Mouse (Mus musculus): ENCODE results near the gene Pp2d1.

Gene Pp2d1

DNA sequence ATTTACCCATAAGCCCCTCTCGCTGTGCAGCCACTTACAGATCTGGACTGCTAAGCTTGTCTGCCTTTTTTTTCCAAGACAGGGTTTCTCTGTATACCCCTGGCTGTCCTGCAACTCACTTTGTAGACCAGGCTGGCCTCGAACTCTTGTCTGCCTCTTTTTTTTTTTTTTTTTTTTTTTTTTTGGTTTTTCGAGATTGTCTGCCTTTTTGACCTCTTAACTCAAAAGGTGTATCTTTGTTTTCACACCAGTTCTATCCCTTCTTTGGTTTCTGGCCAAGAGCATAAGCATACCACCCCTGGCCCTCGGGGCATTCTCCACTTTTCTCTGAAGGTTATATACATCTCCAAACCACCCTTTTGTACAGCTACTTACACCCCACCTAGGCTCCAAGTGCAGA, 25.6 kb upstream of the Pp2d1 start:
- no peak for DNase-seq

DNA sequence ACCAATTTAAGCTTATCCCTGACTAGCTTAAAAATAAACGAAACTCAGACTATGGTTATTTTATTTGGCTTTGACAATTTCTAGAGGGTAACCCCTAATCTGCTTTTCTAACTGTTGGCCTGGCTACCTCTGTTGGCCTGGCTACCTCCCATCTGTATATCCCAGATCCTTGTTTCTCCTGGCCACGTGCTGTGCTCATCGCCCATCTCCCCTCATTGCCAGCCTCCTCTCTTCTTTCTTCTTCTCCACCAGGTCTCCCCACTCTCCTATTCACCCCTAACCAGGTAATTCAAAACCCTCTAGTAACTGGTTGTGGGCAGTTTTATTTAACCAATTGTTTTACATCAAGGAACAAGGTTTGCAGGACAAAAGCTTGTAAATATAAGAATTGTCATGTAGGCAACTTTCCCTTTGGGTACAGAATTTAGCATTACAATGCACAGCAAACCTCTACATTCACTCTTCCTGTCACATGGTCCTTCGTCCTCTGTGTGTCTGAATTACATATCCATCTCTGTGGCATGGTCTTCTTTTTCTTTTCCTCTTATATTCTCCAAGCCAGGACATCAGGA, 22.3 kb upstream of the Pp2d1 start:
- DNase-seq, result no peak

DNA sequence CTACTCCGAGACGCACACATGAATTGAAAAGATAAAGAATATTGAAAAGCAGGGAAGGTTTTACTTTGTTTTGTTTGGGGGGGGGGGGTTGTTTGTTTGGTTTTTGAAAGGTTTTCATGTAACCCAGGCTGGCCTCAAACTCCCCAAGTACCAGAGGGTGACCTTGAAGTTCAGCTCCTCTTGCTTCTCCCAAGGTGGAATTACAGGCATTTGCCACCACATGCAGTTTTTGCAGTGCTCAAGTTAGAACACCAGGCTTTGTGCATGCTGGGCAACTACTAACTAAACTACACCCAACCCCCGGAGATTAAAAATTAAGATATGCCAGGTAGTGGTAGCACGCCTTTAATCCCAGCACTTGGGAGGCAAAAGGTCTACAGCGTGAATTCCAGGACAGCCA, 20.4 kb upstream of the Pp2d1 start:
- no peak for DNase-seq

DNA sequence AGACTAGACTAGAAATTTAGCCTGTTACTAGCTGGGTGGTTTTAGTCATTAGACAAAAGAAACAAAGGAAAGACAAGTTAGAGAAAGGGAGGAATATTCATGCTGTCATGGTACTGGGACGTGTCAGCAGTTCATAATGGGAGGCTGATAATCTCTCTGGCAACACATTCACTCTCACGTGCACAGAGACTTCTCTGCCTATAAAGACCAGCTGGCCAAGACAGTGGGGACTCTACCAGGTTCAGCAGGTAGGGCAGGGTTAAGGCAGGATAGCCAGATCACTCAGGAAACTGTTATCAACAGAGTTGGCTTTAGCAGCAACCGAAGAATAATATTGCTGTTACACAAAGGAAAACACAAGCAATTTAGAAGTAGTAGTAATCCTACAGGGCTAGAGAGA, 18.2 kb upstream of the Pp2d1 start:
- DNase-seq, result no peak

DNA sequence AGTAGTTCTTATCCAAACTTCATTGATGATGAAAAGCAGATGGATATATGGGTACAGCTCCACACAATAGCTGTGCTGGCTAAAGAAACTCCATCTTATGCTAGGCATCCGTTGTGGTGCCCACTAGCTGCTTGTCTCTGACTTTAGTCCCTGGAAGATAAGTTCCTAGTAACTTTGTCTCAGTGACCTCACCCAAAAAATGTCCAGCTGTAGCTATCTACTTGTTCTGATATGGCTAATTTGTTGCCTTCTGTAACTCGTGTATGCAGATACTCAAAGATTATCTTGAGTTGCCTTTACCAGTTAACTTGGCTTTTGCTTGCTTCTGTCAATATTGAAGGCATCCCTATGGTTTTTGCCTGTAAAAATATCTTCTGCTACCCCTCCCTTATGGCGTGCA, 15.6 kb upstream of the Pp2d1 start:
- peak; percentile 32 for DNase-seq

DNA sequence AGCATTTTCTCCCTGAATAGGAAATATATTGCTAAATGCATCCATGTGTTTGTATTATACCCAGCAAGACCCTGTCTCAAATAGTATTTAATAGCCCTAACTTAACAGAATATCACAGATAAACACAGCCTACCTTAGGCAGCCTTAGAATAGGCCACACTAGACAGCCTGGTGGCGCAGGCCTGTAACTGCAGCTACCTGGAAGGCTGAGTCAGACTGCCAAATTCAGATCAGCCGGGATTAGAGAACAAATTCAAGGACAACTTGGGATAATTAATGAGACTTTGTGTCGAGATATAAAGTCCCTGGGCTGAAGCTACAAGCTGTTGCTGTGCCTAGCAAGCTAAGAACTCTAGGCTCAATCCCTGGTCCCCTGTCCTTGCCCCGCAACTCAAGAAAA, 14.8 kb upstream of the Pp2d1 start:
- DNase-seq, result peak; percentile 70

DNA sequence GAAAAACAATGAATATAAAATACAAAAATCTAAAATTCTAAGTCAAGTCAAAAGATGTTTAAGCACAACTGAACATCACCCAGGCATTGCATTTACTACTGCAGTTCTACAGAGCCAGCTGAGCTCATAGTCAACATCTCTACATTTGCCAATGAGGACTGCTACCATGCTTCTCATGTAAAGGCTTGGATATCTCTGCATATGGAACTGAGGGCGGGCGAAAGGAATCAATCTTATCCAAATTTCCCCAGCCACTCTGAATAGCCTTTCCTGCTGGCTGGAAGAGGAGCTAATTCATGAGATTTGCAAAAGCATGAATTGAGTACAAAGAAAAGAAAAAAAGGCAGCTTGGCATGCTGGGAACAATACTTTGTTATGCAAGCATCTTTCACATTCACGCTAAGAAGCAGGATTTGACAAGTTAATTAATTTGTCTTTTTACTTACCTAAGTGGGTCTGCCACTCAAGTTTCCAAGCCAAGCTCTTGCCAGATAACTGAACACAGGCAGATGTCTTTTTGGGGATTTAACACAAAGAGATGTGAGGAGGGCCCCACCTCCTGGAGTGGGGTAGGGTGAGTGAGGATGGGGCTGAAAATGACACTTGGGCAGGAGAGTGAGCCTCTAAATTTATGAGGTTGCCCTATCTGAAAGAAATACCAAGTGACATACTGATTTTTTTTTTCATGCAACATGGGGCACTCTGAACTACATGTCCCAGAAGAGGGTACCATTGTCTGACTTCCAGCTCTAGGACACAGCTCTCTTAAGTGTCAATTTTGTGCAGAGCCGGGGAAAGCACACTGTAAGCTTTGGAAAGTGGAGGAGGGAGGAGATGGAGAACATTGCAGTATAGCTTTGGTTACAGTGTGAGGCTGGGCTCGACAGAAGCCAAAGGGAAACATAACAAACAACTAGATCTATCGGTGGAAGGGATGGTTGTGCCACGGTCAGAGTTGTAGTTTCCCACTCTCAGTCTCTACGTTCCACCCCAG, 12.4 kb upstream of the Pp2d1 start:
- DNase-seq, result no peak

DNA sequence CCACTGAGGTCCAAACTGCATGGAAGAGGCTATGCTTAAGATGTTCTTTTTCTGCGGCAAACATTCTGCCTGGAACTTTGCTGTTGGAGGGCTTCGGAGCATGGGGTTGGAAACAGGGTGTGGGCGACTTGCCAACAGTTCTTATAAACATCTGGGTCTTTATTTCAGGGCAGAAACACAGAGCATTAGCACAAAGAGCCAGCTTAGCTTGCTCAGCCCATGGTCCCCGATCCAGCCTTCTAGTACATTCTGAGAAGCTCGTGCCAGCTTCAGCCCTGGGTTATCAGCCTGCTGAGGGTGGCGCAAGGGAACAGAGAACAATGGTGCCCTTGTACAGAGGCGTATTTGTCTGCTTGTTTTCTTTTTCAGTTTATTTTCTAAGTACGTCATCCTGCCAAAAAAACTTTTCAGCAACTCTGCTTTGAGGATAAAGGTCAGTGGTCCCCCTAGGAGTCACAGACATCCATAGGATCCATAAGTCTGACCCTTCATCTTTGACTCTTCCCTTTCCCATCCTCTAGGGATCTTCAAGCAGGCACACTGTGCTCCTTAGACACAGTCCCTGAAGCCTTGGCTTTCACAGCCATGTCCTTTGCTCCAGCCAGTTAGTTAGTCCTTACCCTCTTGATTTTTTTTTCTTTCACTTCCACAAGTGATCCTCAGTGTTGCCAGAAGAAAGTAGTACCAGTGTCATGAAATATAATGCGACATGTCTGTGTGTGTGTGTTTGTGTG, 4.5 kb upstream of the Pp2d1 start:
- peak; percentile 7 for DNase-seq

DNA sequence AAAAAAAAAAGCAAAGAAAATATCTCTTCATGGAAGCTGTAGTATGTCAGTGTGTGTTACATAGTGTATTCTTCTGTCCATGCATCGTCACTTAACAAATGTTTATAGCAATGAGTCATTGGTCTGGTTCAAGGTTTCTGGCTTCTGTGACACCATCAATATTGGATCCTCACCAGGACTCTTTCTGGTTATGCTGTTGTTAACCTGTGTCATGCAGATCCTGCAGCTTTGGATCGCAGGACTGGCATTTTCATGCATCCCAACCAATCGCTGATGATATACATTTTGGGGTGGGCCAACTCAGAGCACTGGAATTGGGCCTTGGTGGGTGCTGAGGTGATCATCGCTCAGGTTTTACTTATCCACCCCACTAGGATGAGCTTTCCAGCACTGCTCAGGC, 3.3 kb upstream of the Pp2d1 start:
- no peak for DNase-seq

DNA sequence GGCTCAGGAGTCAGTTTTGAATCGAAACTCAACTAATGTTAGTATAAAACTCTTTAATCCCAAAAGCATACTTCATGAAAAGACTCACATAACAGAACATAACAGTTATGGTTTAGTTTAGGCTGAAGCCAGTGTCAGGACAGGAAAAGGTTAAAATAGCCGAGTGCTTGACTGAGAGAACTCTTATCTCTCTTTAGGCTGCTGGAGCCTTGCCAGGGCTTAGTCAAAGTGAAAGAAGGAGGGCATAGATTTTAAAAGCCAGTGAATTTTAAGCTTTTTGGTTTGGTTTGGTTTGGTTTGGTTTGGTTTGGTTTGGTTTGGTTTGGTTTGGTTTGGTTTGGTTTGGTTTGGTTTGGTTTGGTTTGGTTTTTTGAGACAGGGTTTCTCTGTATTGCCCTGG, 6.8 kb downstream of the Pp2d1 start:
- peak; percentile 46 for DNase-seq

DNA sequence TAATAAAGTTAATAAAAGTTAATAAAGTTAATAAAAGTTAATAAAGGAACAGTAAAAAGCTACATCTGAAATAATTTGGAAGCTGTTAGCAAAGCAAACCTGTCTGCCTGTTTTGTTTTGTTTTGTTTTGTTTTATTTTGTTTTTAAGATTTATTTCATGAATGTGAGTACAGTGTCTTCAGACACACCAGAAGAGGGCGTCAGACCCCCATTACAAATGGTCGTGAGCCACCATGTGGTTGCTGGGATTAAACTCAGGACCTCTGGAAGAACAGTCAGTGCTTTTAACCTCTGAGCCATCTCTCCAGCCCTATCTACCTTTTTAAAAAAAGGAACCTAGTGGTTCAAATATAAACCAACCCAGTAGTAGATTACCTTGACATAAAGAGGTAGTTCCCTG, 8.1 kb downstream of the Pp2d1 start:
- DNase-seq, result peak; percentile 19

DNA sequence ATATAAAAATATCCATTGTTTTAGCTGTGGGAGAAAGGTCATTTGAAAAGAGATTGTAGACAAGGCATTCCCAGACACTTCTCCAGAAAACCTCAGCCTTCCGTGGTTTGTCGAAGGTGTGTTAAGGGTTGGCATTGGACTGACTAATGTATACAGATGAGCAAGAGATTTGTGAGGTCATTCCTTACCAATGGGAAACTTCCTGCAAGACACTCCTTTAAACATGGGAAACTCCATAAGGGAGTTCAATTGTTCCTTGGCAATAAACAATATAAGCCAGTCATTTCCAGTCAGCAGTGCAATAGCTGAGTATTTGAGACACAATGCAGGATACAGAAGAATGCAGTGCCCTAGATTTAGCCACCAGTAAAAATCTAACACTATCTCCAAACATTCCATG, 11.2 kb downstream of the Pp2d1 start:
- no peak for DNase-seq

DNA sequence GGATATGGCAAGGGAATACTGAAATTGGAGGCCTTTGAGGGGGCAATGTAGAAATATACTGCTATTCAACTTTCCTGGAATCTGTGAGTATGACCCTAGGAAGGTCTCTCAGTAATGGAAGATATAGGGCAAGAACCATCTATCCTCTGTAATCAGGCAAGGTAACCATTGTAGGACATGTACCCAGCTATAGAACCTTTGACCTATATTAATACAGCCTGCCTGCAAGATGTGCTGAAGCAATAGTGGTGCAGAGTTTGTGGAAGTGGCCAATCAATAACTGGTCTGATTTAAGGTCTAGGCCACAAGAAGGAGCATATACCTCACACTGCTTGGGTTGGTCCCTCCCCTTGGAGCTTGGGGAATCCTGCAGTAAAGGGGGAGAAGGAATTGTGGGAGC, 18.7 kb downstream of the Pp2d1 start:
- no peak for DNase-seq

DNA sequence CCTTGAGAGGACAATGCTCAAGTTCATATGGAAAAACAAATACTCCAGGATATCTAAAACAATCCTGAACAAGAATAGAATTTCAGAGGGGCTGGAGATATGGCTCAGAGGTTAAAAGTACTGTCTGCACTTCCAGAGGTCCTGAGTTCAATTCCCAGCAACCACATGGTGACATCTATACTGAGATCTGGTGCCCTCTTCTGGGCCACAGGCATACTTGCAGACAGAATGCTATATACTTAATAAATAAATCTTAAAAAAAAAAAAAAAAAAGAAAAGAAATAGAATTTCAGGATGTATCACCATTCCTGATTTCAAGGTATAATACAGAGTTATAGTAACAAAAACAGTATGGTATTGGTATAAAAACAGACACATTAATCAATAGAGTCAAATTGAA, 19.9 kb downstream of the Pp2d1 start:
- no peak for DNase-seq

DNA sequence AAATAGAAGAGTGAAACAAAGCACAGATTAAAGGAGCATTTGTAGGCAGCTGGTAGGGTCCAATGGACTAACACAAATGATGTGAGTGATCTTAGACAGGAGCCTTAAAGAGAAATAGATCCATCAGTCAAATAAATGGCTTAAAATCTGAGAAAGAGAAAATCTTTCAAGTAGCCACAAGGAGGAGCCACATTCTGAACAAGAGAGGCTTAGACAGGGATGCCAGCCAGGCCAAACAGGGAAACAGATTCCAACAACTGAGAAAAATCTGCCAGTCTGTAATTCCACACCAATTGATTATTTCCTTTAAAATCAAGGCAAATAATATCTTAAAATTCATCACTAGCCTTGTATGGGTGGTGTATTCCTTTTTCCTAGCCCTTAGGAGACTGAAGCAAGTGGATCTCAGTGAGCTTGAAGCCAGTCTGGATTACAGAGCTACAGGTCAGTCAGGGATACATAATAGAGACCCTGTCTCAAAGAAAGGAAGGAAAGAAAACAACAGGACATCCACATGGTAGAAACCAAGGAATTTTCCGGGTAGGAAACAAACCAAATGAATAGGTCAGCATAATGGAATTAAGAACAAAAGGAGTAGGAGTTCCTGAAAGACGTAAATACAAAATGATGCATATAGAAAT, 26.8 kb downstream of the Pp2d1 start:
- no peak for DNase-seq

DNA sequence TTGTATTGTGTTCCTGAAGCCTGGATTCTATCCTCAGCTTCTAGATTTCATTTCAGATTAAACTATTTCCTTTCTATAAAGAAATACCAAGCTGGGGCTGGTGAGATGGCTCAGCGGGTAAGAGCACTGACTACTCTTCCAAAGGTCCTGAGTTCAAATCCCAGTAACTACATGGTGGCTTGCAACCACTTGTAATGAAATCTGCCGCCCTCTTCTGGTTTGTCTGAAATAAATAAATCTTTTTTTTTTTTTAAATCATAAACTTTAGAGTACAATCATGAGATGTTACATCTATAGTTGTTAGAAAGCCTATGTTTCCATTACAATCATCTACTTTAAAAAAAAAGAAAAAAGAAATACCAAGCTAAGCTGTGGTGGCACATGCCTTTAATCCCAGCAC, 36.3 kb downstream of the Pp2d1 start:
- DNase-seq, result no peak

DNA sequence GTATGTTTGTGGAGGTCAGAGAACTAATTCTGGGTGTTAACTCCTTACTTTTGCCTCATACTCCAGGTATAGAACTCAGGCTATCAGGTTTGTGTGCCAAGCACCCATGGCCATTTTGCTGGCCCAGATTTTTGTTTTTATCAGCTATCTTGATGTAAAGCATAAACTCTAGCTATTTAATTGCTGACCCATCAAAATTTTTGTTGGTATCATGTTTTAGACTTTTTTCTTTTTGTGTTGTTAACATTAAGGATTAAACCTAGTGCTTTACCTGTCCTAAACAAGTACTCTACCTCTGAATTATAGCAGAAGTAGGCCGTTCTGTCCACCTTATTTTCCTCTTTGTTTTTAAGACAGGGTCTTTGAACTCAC, 50.3 kb downstream of the Pp2d1 start:
- no peak for DNase-seq

DNA sequence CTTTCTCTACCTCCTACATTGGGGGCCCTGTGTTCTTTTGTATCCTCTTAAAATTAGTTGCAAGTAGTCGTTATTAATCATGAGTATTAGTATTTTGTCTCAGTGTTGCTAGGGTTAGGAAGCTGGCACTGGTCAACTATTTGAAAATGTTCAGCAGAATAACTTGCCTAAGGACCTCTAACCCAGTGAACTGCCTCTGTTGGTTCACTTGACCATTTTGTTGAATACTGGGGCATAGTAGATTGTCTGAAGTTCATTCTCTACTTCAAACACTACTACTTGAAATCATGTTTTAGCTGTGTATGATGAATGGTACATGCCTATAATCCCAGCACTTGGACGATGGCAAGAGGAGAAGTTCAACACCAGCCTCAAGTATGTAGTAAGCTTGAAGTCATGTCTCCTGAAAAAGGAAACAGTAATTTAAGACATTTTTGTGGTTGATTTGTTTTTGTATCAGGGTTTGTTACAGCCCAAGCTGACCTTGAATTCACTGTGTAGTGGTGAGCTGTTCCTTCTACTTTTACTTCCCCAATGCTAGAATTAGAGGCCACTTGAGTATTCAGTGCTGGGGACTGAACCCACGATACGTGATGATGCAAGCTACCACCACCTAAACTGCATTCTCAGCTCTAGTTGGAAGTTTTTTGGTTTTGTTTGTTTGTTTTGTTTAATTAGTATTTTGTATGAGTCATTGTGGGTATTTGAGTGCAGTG, 50.8 kb downstream of the Pp2d1 start:
- DNase-seq, result no peak

DNA sequence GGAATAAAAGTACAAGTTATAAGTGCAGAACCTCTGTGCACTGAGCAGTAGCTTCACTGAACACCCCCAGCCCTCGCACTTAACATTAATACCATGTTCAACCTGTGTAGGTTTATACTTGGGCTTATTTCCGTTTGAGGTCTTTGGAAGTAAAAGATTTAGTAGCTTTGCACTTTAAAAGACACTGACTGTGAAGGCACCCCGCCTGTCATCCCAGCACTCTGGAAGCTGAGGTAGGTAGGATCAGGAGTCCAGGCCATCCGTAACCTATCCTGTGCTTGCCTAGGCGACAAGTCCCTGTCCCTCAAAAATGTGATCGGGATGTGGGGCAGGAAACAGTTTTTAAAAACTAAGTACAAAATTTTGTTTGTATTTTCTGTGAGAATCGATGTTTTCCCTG, 58.8 kb downstream of the Pp2d1 start:
- no peak for DNase-seq

DNA sequence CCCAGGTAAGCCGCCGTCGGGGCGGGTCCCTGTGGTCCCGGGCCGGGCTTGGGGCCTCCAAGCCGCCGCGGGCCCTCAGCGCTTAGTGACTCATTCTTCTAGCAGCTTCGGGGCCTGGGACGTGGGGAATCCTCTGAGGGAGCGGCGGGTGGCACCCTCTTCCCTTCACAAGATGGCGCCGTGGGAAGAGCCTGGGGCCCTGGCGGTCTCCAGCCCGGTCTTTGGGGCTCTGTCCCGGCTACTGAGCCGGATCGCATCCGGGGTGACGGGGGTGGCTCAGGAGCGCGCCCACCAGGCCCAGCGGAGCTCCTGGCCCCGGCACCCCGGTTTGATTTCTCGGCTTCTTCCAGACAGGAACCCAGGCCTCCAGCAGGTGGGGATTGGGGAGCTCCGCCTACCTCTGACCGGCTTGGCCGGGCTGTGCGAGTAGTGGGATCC, 59.6 kb downstream of the Pp2d1 start:
- peak; percentile 65 for DNase-seq

DNA sequence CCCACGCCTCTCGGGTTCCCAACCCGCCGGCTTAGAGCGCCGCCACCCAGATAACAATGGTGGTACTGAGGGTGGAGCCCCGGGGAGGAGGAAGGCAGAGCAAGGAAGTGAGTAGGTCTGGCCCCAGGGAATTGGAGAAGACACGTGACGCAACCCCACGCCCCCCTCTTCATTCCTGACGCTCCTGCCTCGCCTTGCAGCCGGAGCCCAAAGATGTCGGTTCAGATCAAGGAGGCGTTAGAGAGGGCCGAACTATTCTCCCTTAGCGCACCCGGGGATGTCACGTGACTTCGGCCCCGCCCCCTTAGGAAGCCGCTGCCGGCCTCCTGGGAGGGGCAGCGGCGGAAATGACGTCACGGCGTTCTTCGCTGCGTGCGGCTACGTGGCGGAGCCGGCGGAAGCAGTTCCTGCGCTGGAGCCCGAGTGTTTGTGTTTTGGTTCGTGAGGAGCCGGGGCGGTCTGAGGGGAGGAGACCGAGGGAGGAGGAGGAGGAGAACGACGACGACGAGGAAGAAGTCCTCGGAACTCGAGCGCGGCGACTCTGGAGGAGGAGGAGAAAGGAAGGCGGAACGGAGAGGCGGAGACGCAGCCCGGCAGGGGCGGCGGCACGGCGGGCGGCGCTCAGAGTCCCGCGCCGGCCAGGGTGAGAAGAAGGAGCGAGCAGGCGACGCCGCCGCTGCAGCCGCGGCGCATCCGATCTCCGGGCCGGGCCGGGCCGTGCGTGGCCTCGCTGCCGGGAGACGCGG, 60.2 kb downstream of the Pp2d1 start, which contains the start of gene Rab5a:
Gene Rab5a (plus strand): TSS at position 377 of the 746 bp plus-strand sequence.
- peak; percentile 99 for DNase-seq
